Mouse (Mus musculus): Measurements from ENCODE around the gene Vmn1r66. TPM values are rescaled to one million over a fixed set of nuclear protein-coding genes. Genes with fewer than 3 reads are reported as not detected.
"Not testable (repeated sequence)": the region's sequence is repeated elsewhere in the genome, so short reads cannot be mapped to it uniquely, and the experiment has no call there.

The Vmn1r66 gene
- polyA plus RNA-seq (2015; fragmentation: Nextera tagmentation; extraction: Ambion mirVana): not detected in 2 replicates

DNA sequence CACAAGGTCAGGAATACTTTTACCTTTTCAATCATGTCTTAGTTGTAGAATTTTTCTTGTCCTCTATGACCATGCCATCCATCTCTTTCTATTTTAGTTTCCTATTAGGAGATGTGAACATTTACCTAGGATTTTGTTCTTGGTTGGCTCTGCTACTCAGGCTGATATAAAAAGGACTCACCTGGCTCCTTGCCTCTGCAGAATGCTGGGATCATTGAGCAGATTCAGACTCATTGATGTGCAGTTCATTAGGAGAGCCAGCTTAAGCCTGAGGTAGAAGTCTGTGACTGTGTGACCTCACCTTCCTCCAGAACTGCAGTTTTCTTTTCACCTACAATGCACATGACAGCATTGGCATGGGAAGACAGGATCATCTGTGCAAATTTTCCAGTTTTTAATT, at the start of gene Vmn1r66:
Vmn1r66 (minus strand) TSS at position 101 of the 400 bp plus-strand sequence.
- no peaks in the 10 kb centered on the region for H3K4me1 ChIP-seq (ENCODE audit: control insufficient read depth, insufficient read depth, low read depth, low read length)
- no peak for ATAC-seq
- H3K9me3 ChIP-seq (ENCODE audit: control insufficient read depth, low read length): peaks cover 7% of the 10 kb centered on the region
- no peak within 1 kb of the TSS for H3K4me3 ChIP-seq (ENCODE audit: low read length)
- H3K27me3 ChIP-seq (replicated peaks; ENCODE audit: control insufficient read depth, insufficient read depth, low read length): no peaks in the 10 kb centered on the region
- H3K9ac ChIP-seq (ENCODE audit: low read depth, low read length): no peak within 1 kb of the TSS
- H3K27ac ChIP-seq (ENCODE audit: low read depth, low read length): no peak within 1 kb of the TSS
- H3K36me3 ChIP-seq (ENCODE audit: control insufficient read depth, insufficient read depth, low read length): no peaks in the 10 kb centered on the region
- H3K4me2 ChIP-seq (ENCODE audit: low read length): no peak within 1 kb of the TSS

DNA sequence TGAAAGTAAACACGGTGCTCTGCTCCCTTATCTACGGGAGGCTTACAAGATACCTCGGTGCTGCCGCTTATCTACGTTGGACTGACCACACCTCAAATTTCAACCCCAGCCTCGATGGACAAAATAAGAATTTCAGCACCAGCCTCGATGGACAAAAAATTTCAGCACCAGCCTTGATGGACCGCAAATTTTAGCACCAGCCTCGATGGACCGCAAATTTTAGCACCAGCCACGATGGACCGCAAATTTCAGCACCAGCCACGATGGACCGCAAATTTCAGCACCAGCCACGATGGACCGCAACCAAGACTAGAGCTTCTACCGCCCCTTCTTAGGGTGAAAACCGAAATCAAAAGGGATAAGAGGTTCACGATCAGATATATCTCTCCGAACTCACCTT, 47.7 kb upstream of the Vmn1r66 start:
- not testable (repeated sequence) for H3K36me3 ChIP-seq (ENCODE audit: control insufficient read depth, insufficient read depth, low read length); H3K4me2 ChIP-seq (ENCODE audit: low read length); H3K27me3 ChIP-seq (replicated peaks; ENCODE audit: control insufficient read depth, insufficient read depth, low read length); H3K27ac ChIP-seq (ENCODE audit: low read depth, low read length); H3K9ac ChIP-seq (ENCODE audit: low read depth, low read length); H3K4me3 ChIP-seq (ENCODE audit: low read length); ATAC-seq; H3K4me1 ChIP-seq (ENCODE audit: control insufficient read depth, insufficient read depth, low read depth, low read length)
- peaks cover 24% of the 10 kb centered on the region for H3K9me3 ChIP-seq (ENCODE audit: control insufficient read depth, low read length)
- WGBS: 73% methylated on average over 17 of the region's 20 CpGs

DNA sequence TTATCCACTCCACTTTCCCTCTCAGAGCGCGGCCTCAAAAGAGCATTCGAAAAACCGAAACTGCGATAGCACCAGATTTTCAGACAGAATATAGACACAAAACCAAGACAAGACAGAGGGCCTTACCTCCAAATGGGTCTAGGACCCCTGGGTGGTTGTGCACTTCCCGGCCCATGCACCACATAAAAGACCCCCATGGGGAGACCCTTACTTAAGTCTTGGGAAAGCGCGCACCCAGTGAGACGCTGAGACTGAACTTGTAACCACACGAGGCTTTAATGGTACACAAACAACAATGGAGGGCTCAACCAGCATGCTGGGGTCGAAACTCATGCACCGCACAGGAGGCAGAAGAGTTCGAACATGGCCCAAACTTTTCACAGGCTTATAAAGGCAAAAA, 25.7 kb downstream of the Vmn1r66 start:
- Histone ChIP-seq H3K36me3 (ENCODE audit: control insufficient read depth, insufficient read depth, low read length) (no peaks in the 10 kb centered on the region), H3K4me3 (ENCODE audit: low read length) (no peak overlapping the region), H3K27me3 (replicated peaks; ENCODE audit: control insufficient read depth, insufficient read depth, low read length) (no peaks in the 10 kb centered on the region), H3K4me2 (ENCODE audit: low read length) (no peak overlapping the region), H3K4me1 (ENCODE audit: control insufficient read depth, insufficient read depth, low read depth, low read length) (no peaks in the 10 kb centered on the region), H3K9me3 (ENCODE audit: control insufficient read depth, low read length) (peaks cover 33% of the 10 kb centered on the region), H3K9ac (ENCODE audit: low read depth, low read length) (no peak overlapping the region), H3K27ac (ENCODE audit: low read depth, low read length) (no peak overlapping the region)
- 93% methylated on average over 13 of the region's 13 CpGs for WGBS
- ATAC-seq: no peak

DNA sequence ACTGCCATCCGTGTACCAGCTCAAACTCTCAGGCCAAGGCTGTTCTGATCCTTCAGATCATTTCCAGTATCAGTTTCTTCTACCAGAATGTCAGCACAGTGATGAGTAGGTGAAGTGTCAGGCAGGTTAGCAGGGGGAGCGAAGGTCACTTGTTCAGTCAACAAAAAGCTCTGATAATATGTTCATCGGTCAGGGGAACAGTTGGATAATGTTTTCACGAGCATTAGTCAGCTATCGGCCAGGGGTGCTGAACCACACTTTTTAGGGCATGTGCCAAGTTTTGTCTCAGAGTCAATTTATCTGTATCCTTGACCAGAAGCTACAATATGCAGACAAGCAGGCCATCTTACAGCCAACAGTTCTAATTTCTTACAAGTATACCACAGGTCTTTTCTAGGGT, 28.7 kb downstream of the Vmn1r66 start:
- no peak overlapping the region for H3K9ac ChIP-seq (ENCODE audit: low read depth, low read length)
- no peaks in the 10 kb centered on the region for H3K4me1 ChIP-seq (ENCODE audit: control insufficient read depth, insufficient read depth, low read depth, low read length)
- 88% methylated on average over 5 of the region's 5 CpGs for WGBS
- ATAC-seq: no peak
- H3K4me2 ChIP-seq (ENCODE audit: low read length): no peak overlapping the region
- no peaks in the 10 kb centered on the region for H3K36me3 ChIP-seq (ENCODE audit: control insufficient read depth, insufficient read depth, low read length)
- H3K4me3 ChIP-seq (ENCODE audit: low read length): no peak overlapping the region
- H3K9me3 ChIP-seq (ENCODE audit: control insufficient read depth, low read length): peaks cover 36% of the 10 kb centered on the region
- H3K27ac ChIP-seq (ENCODE audit: low read depth, low read length): no peak overlapping the region
- no peaks in the 10 kb centered on the region for H3K27me3 ChIP-seq (replicated peaks; ENCODE audit: control insufficient read depth, insufficient read depth, low read length)

Other genes with a start within 250 kb of the Vmn1r66 start
- gene Vmn2r50, start 224.7 kb downstream of the Vmn1r66 start, polyA plus RNA-seq (2015; fragmentation: Nextera tagmentation; extraction: Ambion mirVana): not detected in 2 replicates
- not detected in 2 replicates for gene Vmn2r51, start 172.3 kb downstream of the Vmn1r66 start, polyA plus RNA-seq (2015; fragmentation: Nextera tagmentation; extraction: Ambion mirVana)
- not detected in 2 replicates for gene Vmn2r52, start 101.4 kb downstream of the Vmn1r66 start, polyA plus RNA-seq (2015; fragmentation: Nextera tagmentation; extraction: Ambion mirVana)
- not detected in 2 replicates for gene Vmn1r67, start 165.3 kb upstream of the Vmn1r66 start, polyA plus RNA-seq (2015; fragmentation: Nextera tagmentation; extraction: Ambion mirVana)
- gene Zik1, start 217.4 kb upstream of the Vmn1r66 start, polyA plus RNA-seq (2015; fragmentation: Nextera tagmentation; extraction: Ambion mirVana): 26.8 and 34.4 TPM in 2 replicates